Mouse (Mus musculus) hindbrain, embryonic 14.5 days (tissue): ENCODE results near the gene Taf8. TPM values are rescaled to one million over a fixed set of nuclear protein-coding genes. Genes with fewer than 3 reads are reported as not detected.

Experiments
- ATAC-seq: fragments of 200-750 bp; cut with Nextera tagmentation; 2 replicates; pipeline ENCODE4 v1.8.0; 2017; ENCODE audit warnings: moderate number of reproducible peaks, mild to moderate bottlenecking, moderate TSS enrichment, moderate library complexity; ENCODE audit not compliant: low FRiP score
- DNase-seq: peaks from one replicate; pipeline ENCODE4 v3.0.0-alpha.2; 2015; ENCODE audit warnings: low spot score
- H3K27ac ChIP-seq: fragments of 300-500 bp; sonication (generic); 2 replicates; pipeline ENCODE4 v1.5.1; 2014; ENCODE audit warnings: mild to moderate bottlenecking, moderate library complexity
- H3K27me3 ChIP-seq: fragments of 300-500 bp; sonication (generic); 2 replicates; pipeline ENCODE4 v1.6.1; 2014; ENCODE audit warnings: mild to moderate bottlenecking, low read length, mixed read lengths; ENCODE audit not compliant: control insufficient read depth, insufficient read depth
- H3K36me3 ChIP-seq: fragments of 300-500 bp; sonication (generic); replicated peaks from 2 replicates; pipeline ENCODE4 v1.6.1; 2014; ENCODE audit not compliant: control insufficient read depth, insufficient read depth
- H3K4me1 ChIP-seq: fragments of 300-500 bp; sonication (generic); replicated peaks from 2 replicates; pipeline ENCODE4 v1.6.1; 2014; ENCODE audit warnings: antibody characterized with exemption, low read length, mixed read lengths; ENCODE audit not compliant: control insufficient read depth, insufficient read depth
- H3K4me2 ChIP-seq: fragments of 300-500 bp; sonication (generic); replicated peaks from 2 replicates; pipeline ENCODE4 v1.6.1; 2014; ENCODE audit warnings: mild to moderate bottlenecking, moderate library complexity
- H3K4me3 ChIP-seq: fragments of 300-500 bp; sonication (generic); replicated peaks from 2 replicates; pipeline ENCODE4 v1.5.1; 2014; ENCODE audit warnings: mild to moderate bottlenecking, low read length
- H3K9ac ChIP-seq: fragments of 300-500 bp; sonication (generic); 2 replicates; pipeline ENCODE4 v1.6.1; 2014
- H3K9me3 ChIP-seq: fragments of 300-500 bp; sonication (generic); 2 replicates; pipeline ENCODE4 v1.6.1; 2016; ENCODE audit warnings: low read length; ENCODE audit not compliant: control insufficient read depth
- WGBS: fragments of 180-500 bp; shearing (Covaris S2); extraction: QIAGEN DNeasy Blood & Tissue Kit; methylation state at CpG from one replicate; pipeline ENCODE4 v1.1.7; 2014; 5-methylcytosine and 5-hydroxymethylcytosine counted together
- polyA plus RNA-seq: library from polyadenylated mRNA; unstranded; fragments of >200 nt; fragmentation: Nextera tagmentation; extraction: Ambion mirVana; gene quantifications from 2 replicates; pipeline ENCODE4 v1.2.1, GENCODE M21; 2014

The Taf8 gene
- polyA plus RNA-seq, 1 experiment from 2014 or later: 16.9 TPM

GRCm38 (mm10) chr17:47523211-47523682, 21.2 kb upstream of the Taf8 start:
- no peak for DNase-seq
- Histone ChIP-seq H3K9me3 (no peaks in the 10 kb centered on the region), H3K4me2 (no peak overlapping the region), H3K4me3 (no peak overlapping the region), H3K9ac (no peak overlapping the region), H3K4me1 (peaks cover 22% of the 10 kb centered on the region), H3K27ac (no peak overlapping the region), H3K27me3 (no peaks in the 10 kb centered on the region), H3K36me3 (no peaks in the 10 kb centered on the region)
- no peak for ATAC-seq
- 69% methylated on average over 18 of the region's 18 CpGs for WGBS

- H3K4me3 ChIP-seq: no peak overlapping the region
- no peaks in the 10 kb centered on the region for H3K36me3 ChIP-seq
- H3K4me2 ChIP-seq: no peak overlapping the region
- 67% methylated on average over 4 of the region's 4 CpGs for WGBS
- H3K4me1 ChIP-seq: peaks cover 16% of the 10 kb centered on the region
- no peaks in the 10 kb centered on the region for H3K27me3 ChIP-seq
- DNase-seq: no peak
- no peak overlapping the region for H3K9ac ChIP-seq
- no peak for ATAC-seq
- H3K27ac ChIP-seq: peak overlapping the region; percentile 54
- H3K9me3 ChIP-seq: no peaks in the 10 kb centered on the region
These were observed 20.4 kb upstream of the Taf8 start for GRCm38 (mm10) chr17:47522536-47522935.

GRCm38 (mm10) chr17:47521551-47522258, 19.6 kb upstream of the Taf8 start:
- Histone ChIP-seq H3K27me3 (no peaks in the 10 kb centered on the region), H3K27ac (peak overlapping the region; percentile 54), H3K4me3 (no peak overlapping the region), H3K9me3 (no peaks in the 10 kb centered on the region), H3K9ac (peak overlapping the region; percentile 41; the same call in 1 of the 2 replicates), H3K36me3 (no peaks in the 10 kb centered on the region), H3K4me1 (peaks cover 13% of the 10 kb centered on the region), H3K4me2 (peak overlapping the region; percentile 40)
- DNase-seq (peak; percentile 51), ATAC-seq (peak; percentile 89)
- 2% methylated on average over 17 of the region's 17 CpGs for WGBS

GRCm38 (mm10) chr17:47518205-47518604, 16.1 kb upstream of the Taf8 start:
- H3K4me3 ChIP-seq: no peak overlapping the region
- no peak for DNase-seq
- no peak overlapping the region for H3K4me2 ChIP-seq
- no peaks in the 10 kb centered on the region for H3K27me3 ChIP-seq
- no peaks in the 10 kb centered on the region for H3K36me3 ChIP-seq
- ATAC-seq: no peak
- H3K9ac ChIP-seq: no peak overlapping the region
- H3K27ac ChIP-seq: 0 out of 2 replicates have a peak overlapping the region, but pooled peaks have one; percentile 27
- H3K4me1 ChIP-seq: peaks cover 13% of the 10 kb centered on the region
- H3K9me3 ChIP-seq: no peaks in the 10 kb centered on the region
- WGBS: 41% methylated on average over 8 of the region's 8 CpGs

GRCm38 (mm10) chr17:47516232-47516631, 14.1 kb upstream of the Taf8 start:
- Histone ChIP-seq H3K9me3 (no peaks in the 10 kb centered on the region), H3K4me2 (no peak overlapping the region), H3K27me3 (no peaks in the 10 kb centered on the region), H3K36me3 (no peaks in the 10 kb centered on the region), H3K9ac (no peak overlapping the region), H3K4me1 (peaks cover under 1% of the 10 kb centered on the region; the same call in 1 of the 2 replicates), H3K4me3 (no peak overlapping the region), H3K27ac (no peak overlapping the region)
- 93% methylated on average over 3 of the region's 3 CpGs for WGBS
- no peak for ATAC-seq
- no peak for DNase-seq

DNA sequence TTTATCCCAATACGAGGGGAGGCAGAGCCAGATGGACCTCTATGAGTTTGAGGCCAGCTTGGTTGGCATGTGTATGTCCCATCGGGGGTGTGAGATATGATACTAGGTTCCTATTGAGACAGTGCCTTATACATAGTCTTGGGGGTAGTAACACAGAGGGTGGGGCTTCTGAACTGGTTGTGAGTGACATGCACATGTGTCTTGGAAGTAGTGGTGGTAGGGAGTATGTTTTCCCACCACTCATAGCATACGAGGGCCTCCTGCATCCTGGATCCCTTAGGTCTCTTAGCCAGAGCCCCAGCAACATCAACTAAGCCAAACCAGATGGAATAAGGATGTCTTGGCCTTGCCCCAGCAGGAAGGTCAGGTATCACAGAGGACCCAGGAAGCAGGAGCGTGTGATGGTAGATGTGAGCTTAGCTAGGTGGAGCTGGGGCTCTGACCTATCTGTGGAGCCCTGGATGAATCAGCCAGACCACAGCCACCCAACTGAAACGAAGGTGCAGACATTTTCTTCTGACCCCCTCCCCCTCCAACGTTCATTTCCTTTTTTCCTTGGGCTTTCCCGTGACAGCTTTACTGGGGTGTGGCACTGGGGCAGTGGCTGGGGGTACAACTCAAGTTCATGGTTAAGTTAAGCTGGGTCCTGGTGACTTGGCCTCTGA, 13.2 kb upstream of the Taf8 start:
- Histone ChIP-seq H3K4me1 (no peaks in the 10 kb centered on the region), H3K27ac (no peak overlapping the region), H3K9ac (no peak overlapping the region), H3K27me3 (no peaks in the 10 kb centered on the region), H3K36me3 (no peaks in the 10 kb centered on the region), H3K4me2 (no peak overlapping the region), H3K4me3 (no peak overlapping the region), H3K9me3 (no peaks in the 10 kb centered on the region)
- ATAC-seq: no peak
- WGBS: 81% methylated on average over 7 of the region's 7 CpGs
- no peak for DNase-seq

DNA sequence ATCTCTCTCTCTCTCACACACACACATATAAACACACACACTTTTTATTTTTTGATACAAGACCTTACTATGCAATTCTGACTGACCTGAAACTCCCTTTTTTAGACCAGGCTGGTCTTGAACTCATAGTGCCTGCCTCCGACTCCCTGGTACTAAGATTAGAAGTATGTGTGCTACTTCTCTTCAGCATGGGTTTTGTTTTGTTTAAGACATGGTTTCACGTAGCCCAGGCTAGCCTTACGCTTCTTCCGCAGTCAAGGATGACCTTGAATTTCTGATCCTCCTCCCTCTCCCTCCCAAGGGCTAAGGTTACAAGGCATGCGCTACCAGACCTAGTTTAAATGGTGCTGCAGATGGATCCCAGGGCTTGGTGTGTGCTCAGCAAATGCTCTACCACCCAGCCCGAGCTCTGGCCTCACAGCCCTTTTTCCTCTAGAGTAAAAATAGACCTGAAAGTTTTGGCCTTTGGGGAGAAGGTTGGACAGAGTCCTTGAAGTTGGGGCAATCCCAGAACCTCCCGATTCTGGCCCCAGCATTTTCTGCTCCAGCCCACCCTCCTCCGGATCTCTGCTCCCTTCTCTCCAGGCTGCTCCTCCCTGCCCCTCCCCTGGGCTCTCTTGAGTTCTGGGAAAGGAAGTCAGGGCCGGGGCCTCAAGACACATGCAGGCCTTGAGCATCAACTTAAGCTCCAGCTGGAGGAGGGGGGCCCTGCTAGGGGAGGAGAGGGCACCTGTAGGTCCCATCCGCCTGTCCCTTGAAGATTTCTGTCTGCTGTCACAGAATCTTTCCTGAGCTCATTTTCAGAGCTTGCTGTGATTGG, 11.1 kb upstream of the Taf8 start:
- no peak overlapping the region for H3K4me2 ChIP-seq
- no peak overlapping the region for H3K27ac ChIP-seq
- no peak for ATAC-seq
- no peak overlapping the region for H3K9ac ChIP-seq
- H3K36me3 ChIP-seq: no peaks in the 10 kb centered on the region
- no peaks in the 10 kb centered on the region for H3K27me3 ChIP-seq
- DNase-seq: no peak
- no peaks in the 10 kb centered on the region for H3K9me3 ChIP-seq
- WGBS: 78% methylated on average over 10 of the region's 10 CpGs
- no peak overlapping the region for H3K4me3 ChIP-seq
- no peaks in the 10 kb centered on the region for H3K4me1 ChIP-seq

GRCm38 (mm10) chr17:47511111-47512020, 9.3 kb upstream of the Taf8 start:
- no peaks in the 10 kb centered on the region for H3K9me3 ChIP-seq
- no peak overlapping the region for H3K27ac ChIP-seq
- WGBS: 17% methylated on average over 25 of the region's 25 CpGs
- no peaks in the 10 kb centered on the region for H3K36me3 ChIP-seq
- H3K4me2 ChIP-seq: peak overlapping the region; percentile 33
- H3K4me1 ChIP-seq: no peaks in the 10 kb centered on the region
- no peak overlapping the region for H3K9ac ChIP-seq
- DNase-seq (peak; percentile 88), ATAC-seq (peak; percentile 86)
- no peak overlapping the region for H3K4me3 ChIP-seq
- H3K27me3 ChIP-seq: no peaks in the 10 kb centered on the region
